Mouse (Mus musculus) embryo, embryonic 11 days (tissue): Measurements from ENCODE around the gene Nuf2.

Experiments used
- DNase-seq: peaks from one replicate; pipeline ENCODE4 v3.0.0-alpha.2; 2015

Gene Nuf2

GRCm38 (mm10) chr1:169462386-169463115, 68.7 kb downstream of the Nuf2 start:
- DNase-seq: no peak

- DNase-seq: peak; percentile 91
Measured at GRCm38 (mm10) chr1:169459071-169459782, 72.0 kb downstream of the Nuf2 start.
